Mouse (Mus musculus): Measurements from ENCODE around the gene Cphx3.
"Not testable (repeated sequence)": the region's sequence is repeated elsewhere in the genome, so short reads cannot be mapped to it uniquely, and the experiment has no call there.

The Cphx3 gene

DNA sequence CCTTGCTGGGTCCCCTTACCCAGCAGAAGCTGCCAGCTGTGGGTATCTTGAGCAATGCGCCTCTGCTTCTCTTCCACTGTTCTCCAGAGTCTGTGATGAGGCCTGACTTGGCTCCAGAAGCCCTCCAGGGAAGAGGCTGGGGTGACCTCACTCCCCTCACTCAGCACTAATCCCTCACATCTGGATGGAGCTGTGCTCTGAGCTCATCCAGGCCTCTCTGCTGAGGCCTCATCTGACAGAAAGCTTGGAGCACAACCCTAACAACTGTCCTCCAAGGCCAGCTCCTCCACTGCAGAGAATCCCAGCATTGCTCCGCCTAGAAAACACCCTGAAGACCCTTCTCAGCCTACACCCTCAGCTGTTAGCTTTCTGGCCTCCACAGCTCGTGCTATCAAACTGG, 91.9 kb downstream of the Cphx3 start:
- not testable (repeated sequence) for DNase-seq (ENCODE audit: extremely low read depth, low read depth, low spot score)

GRCm38 (mm10) chr14:26175028-26175427, 92.9 kb downstream of the Cphx3 start:
- not testable (repeated sequence) for DNase-seq (ENCODE audit: extremely low read depth, low read depth, low spot score)

DNA sequence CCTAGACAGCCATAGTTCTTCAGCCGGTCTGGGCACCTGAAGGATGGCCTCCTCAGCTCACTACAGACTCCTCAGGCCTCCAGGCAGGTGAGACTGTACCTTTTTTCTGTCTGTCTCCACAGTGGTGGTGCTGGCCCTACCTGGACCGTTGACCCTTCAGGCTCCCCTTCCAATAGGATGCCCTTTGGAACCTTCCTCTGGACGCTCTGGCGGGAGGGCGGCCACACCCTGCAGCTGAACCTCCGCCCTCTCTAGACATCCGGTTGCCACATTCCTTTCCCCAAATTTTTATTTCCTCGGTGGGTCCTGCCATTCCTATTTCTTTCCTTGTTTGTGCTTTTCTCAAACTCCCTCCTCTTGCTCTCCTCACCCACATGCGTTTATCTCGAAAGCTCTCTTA, 99.6 kb downstream of the Cphx3 start:
- DNase-seq (ENCODE audit: extremely low read depth, low read depth, low spot score) = not testable (repeated sequence)

DNA sequence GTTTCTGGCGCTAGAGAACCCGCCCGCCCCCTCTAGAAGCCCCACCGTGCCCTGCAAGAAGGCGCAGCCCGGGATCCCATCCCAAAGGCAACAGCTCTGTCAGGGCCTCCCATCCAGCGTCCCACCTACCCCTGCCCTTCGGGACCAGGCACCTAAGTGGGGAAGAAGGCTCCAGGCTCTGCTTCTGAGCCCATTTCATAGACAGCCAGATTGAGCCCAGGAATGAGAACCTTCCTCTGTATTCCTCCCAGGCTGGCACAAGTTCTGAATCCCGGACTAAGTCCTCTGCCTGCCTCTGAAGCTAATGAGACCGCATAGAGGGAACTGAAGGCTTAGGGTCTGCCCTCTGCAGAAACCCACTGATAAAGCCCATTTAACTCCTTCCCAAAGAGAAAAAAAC, 100.3 kb downstream of the Cphx3 start, which contains the start of gene Plac9b:
Gene Plac9b (minus strand): TSS at position 101 of the 400 bp plus-strand sequence.
- DNase-seq (ENCODE audit: extremely low read depth, low read depth, low spot score) = not testable (repeated sequence)

DNA sequence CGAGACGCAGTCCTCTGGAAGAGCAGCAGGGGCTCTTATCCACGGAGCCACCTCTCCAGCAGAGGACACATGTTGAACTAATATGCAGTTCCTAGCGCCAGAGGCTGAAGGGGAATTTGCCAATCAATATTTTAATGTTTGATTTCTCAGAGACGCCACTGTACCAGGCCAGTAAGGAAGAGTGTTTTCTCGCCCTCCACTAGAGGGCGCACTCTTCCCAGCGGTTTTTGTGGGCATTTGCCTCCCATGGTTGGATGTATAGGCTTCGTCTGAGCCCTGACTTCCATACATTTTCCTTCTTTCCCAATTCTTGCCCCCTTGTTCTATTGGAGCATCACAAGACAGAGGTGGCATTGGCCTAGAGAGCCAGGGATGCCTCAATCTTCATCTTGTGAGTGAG, 104.5 kb downstream of the Cphx3 start:
- not testable (repeated sequence) for DNase-seq (ENCODE audit: extremely low read depth, low read depth, low spot score)

DNA sequence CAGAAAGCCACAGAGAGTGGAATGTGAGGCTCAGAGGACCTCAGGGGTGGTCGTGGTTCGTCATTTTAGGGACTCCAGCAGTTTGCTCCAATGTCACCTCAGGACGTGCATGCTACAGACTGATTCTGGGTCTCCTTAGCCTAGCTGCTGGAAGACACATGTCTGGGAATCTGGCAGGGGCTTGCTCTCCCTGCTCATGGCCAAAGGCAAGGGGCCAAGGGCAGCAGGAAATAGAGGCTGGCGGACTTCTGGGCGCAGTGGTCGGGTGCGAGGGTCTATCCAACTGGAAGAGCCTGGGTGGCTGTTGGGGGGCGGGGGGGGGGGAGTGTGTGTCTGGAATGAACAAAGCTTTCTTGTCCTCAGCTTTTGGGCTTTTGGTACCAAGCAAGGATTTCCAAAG, 106.3 kb downstream of the Cphx3 start:
- DNase-seq (ENCODE audit: extremely low read depth, low read depth, low spot score) = not testable (repeated sequence)

- DNase-seq (ENCODE audit: extremely low read depth, low read depth, low spot score) = not testable (repeated sequence)
These were observed 115.8 kb downstream of the Cphx3 start for GRCm38 (mm10) chr14:26197851-26198250.

DNA sequence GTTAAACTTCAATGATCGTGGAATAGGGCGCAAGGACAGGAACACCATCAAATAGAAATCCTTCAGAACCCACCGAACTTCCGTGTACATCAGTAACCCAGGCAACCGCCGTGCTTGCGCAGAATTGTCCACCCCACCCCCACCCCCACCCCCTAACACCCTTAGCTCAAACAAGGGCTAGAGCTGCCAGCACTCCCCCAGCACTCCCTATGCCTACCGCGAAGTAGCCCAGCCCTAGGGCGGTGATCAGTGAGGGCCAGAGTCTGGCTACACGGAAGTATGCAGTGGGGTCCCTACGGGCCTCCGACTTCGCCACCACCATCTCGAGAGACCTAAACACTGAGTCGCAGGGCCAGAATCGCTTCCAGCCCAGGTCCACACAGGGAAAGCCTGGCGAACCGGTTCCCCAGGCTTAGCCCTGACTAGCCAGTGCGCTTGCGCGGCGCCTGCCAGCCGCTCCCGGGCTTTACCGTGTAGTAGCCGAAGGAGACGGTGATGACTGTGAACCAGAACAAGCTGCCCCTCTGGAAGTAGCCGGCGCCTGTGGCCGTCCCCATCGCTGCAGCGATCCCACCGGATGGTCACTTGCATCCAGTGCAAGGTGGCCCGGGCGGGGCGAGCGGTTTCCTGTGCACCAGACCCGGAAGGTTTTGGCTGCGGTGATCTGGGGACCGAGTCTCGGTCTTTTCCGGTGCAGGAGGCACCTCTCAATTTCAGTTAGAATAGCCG, 124.3 kb downstream of the Cphx3 start:
- DNase-seq (ENCODE audit: extremely low read depth, low read depth, low spot score) = not testable (repeated sequence)

DNA sequence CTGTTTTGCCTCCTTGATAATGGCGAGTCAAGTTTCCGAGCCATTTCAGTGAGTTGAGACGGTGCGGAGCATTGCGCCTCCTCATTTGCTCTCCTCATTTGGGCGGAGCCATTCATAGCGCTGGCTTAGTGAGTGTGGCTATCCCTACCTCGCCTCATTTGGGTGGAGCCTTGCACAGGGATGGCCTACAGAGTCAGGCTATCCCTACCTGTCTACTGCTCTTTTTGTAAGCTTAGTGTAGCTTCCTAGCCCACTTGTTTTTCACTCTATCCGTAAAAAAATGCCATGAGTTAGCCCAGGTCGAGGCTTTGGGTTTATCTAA, 124.8 kb downstream of the Cphx3 start, which contains the start of gene Tmem254b:
Gene Tmem254b (minus strand): TSS at position 116 of the 322 bp plus-strand sequence.
- DNase-seq (ENCODE audit: extremely low read depth, low read depth, low spot score) = not testable (repeated sequence)

GRCm38 (mm10) chr14:26216233-26217000, 134.3 kb downstream of the Cphx3 start:
- not testable (repeated sequence) for DNase-seq (ENCODE audit: extremely low read depth, low read depth, low spot score)

DNA sequence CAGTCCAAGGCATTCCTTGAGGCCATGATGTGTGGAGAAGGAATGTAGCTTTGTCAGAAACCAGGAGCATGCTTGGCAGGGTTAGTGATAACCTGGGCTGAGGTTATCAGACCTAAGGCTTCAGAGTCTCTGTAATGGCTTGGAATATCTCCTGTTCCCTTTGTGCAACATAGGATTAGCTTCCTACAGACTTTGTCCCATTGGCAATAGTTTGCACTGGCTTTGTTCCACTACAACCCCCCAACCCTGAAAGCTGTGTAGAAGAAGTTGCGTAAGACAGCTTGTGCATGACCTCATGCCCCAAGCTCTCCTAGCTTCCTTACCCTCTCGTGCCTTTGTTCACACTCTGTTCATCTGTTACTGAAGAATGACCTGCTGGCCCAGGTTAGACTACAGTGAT, 155.1 kb downstream of the Cphx3 start:
- not testable (repeated sequence) for DNase-seq (ENCODE audit: extremely low read depth, low read depth, low spot score)

DNA sequence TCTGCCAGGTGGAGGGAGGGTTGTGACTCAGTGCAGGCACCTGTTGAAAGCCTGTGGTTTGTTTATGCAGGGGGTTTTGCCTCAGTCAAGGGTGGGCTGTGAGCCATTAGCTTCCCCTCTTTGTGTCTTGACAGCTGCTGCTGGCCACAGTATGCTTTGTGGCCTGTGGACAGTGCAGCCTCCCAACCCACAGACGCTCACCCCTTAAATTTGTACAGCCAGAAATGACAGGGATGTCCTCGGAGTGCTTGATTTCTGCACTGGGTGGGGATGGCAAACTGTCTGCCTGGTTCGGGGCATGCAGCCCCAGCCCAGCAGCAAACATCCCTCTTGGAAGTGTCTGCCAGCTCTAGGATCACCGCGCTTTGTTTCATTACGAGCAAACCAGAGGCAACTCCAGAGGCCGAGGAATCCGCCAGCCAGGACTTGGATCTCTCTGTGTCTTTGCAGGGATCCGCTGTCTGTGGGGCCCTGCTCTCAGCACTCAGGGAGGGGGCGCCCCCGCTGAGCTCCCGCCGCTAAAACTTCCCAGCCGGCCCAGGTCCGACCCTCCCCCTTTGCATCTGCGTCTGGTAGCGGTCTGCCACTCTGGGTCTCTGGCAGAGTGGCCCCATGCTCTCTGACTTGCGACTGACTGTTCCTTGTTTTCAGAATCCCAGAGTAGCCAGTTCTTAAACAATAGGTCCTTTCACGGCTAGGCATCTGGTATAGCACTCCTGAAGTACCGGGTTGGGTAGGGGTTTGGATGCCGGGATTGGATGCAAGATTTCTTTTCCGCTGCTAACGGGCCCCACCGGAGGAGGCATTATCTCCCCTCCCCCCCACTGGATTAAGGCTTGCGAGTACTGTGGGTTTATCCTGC, 175.9 kb downstream of the Cphx3 start, which contains the start of gene Duxbl3:
Gene Duxbl3 (plus strand): TSS at position 207 of the 862 bp plus-strand sequence.
- not testable (repeated sequence) for DNase-seq (ENCODE audit: extremely low read depth, low read depth, low spot score)

- not testable (repeated sequence) for DNase-seq (ENCODE audit: extremely low read depth, low read depth, low spot score)
These were observed 176.6 kb downstream of the Cphx3 start for GRCm38 (mm10) chr14:26258729-26259128.

Measured in fat pad, adult 2 months (tissue).